Mouse (Mus musculus) gastrocnemius, postnatal 36 days (tissue): ENCODE data around the gene Nf1. TPM values are rescaled to one million over a fixed set of nuclear protein-coding genes. Genes with fewer than 3 reads are reported as not detected.
A peak's percentile ranks its signal among the peaks of the same experiment; 100 is the strongest.

ENCODE experiments used
- DNase-seq, 2 experiments: peaks; one replicate each; pipeline ENCODE4 v3.0.0; 2022
- intact Hi-C: fragments of 180-260 bp; cut with DNase I; formaldehyde crosslinking; loops from one replicate; pipeline ENCODE4 v1.15.1; 2025
- total RNA-seq, 2 experiments: library from RNA; stranded (reverse); gene quantifications; 2 replicates each; pipeline ENCODE4 v1.2.3; 2021

Nf1 gene
- total RNA-seq, 2 experiments from 2014 or later, result 16.4 to 17.1 TPM

DNA sequence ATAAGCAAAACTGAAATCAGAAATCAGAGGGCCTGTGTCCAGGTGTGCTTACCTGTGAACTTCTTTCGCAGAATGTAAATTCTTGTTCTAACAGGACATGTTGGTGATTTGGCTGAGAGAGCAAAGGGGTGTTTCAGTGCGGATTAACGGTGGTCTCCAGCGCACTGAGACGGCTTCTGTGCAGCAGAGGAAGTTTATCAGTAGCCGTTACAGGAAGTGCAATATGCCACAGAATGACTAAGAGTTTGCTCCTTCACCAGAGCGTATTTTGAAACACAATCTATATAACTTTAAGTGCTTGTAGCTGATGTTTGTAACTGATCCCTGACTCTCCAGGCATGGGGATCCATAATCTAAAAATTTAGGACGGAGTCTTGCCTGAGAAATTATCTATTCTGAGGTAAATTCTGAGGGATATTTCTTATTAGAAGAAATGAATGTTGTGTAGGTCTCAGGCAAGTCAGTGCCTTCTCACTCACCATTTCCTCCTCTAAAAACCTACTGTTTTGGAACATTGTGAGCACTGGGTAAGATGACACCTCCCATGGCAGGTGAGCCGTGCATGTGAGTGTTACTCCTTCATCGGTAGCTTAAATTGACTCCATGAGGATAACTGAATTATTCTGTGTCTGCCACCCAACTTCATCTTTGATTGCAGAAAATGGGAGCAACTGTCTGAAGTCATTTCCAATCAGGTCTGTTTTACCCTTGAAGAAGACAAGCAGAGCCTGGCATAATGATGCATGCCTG lies 184.2 kb downstream of the Nf1 start, which contains the start of gene Evi2b:
Evi2b (minus strand) TSS at position 203 of the 750 bp plus-strand sequence.
- no peak for DNase-seq

DNA sequence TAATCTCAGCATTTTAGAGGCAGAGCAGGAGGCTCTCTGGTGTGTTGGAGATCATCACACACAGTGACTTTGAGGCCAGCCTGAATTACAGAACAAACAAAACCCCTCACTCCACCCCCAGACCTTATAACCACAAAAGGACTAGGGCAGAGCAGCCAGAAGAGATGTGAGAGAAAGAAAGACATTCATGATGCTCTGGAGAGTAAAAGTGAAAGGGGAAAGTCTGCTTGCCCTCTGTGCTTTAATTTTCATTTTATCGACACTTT lies 184.8 kb downstream of the Nf1 start:
- intact Hi-C loops, result no loop called here

More for the DNA sequence above, 184.2 kb downstream of the Nf1 start, which contains the start of gene Evi2b:
- intact Hi-C loops, result no loop called here

GRCm38 (mm10) chr11:79526549-79526948 lies 187.1 kb downstream of the Nf1 start:
- intact Hi-C loops, result no loop called here
- DNase-seq, result no peak

More for the DNA sequence above, 184.8 kb downstream of the Nf1 start:
- no peak for DNase-seq

- intact Hi-C loops, result no loop called here
- peak; percentile 34 to 40 for DNase-seq
Measured at GRCm38 (mm10) chr11:79527015-79527738, 187.7 kb downstream of the Nf1 start.

DNA sequence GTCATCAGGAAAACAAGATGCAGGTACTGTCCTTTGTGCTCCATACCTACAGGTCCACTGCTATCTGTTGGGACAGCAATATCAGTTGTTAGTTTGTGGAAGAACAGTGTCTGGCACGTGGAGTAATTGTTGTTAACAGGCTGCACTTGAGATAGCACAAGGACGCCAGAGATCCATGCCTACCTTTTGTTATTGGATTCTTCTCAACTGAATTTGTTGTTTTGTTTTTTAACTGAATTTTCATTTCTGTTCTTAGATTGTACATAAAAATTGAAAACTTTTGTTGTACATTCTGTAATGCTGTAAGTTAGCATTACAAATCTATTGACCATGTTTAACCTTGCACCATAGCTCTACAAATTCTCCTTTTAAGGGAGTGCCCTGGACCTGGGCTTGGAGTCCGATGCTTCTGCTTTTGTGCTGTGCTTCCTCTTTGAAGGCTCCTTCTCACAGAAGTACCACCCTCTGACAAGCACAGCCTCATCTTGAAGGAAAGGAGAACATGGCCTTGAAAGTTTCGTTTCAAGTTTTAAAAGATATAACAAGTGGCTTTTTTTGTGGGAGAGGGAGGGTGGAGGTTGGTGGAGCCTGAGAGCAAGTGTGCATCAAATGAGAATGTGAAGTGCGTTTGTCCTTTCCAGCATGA lies 188.4 kb downstream of the Nf1 start:
- DNase-seq, result no peak
- intact Hi-C loops, result no loop called here

DNA sequence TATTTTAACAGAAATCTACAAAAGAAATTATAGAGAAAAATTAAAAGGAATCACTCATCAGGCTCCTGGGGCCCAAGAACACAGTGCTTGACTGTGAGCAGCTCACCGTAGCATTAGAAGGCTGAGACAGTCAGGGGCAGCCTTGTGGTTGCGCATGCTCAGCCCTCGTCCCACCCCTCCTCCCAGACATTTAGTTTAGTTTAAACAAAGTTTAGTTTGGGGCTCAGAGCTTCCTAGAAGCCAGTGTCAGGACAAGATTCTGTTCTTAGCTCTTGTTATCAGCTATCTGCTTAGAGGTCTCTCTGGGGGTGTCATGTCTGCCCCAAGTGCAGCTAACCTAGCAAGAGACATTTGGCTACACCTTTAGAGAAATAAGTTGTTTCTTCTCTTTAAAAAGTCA lies 189.1 kb downstream of the Nf1 start:
- DNase-seq, result no peak
- intact Hi-C loops, result no loop called here

- DNase-seq, result no peak
- intact Hi-C loops, result no loop called here
Measured at GRCm38 (mm10) chr11:79529226-79529625, 189.7 kb downstream of the Nf1 start.

- DNase-seq, result no peak
- intact Hi-C loops, result no loop called here
Measured at GRCm38 (mm10) chr11:79529736-79530135, 190.2 kb downstream of the Nf1 start.

GRCm38 (mm10) chr11:79530333-79530761 lies 190.9 kb downstream of the Nf1 start, which contains the start of the genes Evi2 and Evi2a:
Gene Evi2, minus strand, starts transcription at chr11:79530589.
Gene Evi2a, minus strand, starts transcription at chr11:79530609.
- intact Hi-C loops, result no loop called here
- DNase-seq, result no peak

DNA sequence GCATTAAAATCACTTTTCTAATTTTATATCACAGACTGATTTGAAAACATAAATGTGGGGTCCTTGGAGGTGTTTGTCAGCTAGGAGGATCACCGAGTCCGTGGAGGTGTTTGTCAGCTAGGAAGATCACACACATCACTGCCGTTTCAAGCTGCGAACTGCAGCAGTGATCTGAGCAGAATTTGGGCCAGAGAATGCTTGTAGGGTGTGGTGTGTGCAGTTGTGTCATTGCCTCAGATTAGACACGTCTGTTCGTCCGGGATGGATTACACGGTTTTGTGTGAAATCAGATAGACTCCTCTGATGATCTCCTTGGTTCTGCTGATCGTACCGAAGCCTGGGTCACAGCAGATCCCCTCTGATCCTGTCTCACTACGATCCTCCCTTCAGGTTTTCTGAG lies 191.3 kb downstream of the Nf1 start:
- DNase-seq, result no peak

DNA sequence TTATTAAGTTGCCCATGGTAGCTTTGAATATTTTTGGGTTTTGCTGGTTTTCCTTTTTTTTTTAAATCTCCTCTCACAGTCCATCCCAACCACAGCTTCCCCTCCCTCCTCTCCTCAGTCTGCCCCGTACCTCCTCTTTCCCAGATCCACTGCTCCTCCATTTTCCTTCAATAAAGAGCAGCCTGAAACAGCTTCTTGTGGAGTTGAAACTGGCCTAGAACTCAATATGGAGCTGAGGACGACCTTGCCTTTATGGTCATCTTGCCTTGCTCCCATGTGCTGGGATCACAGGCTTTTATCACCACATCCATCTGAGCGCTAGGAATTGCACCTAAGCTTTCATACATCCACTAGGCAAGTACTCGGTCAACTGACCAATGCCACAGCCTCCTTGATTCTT lies 192.0 kb downstream of the Nf1 start:
- no peak for DNase-seq
- intact Hi-C loops, result no loop called here

More for the DNA sequence above, 191.3 kb downstream of the Nf1 start:
- intact Hi-C loops, result no loop called here

DNA sequence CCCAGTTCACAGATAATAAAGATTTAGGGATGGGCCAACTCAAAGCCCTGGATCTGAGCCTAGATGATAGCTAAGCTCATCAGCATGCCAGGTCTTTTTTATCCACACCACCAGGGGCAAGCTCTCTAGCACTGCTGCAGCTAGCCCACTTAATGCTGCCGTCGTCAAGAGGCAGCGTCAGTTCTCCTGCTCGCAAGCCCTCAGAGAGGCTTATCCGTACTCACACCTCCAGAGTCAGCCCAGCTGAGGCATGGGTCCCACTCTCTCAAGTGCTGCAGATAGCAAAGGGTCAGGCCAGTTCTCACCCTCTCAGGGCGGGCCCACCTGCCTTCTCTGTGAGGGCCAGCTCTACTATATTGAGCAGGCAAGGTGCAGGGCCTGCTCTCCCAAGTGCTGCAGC lies 193.8 kb downstream of the Nf1 start:
- intact Hi-C loops, result no loop called here
- no peak for DNase-seq

GRCm38 (mm10) chr11:79533950-79534690 lies 194.6 kb downstream of the Nf1 start:
- intact Hi-C loops, result no loop called here
- peak in 1 of 2 experiments; percentile 24 for DNase-seq

DNA sequence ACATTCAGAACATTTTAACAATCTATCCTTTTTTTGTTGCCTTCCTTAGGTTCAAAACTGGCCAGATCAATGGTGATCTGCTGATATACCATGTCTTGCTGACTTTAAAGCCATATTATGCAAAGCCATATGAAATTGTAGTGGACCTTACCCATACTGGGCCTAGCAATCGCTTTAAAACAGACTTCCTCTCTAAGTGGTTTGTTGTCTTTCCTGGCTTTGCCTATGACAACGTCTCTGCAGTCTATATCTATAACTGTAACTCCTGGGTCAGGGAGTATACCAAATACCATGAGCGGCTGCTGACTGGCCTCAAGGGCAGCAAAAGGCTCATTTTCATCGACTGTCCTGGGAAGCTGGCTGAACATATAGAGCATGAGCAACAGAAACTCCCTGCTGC lies 196.1 kb downstream of the Nf1 start:
- no peak for DNase-seq
- intact Hi-C loops, result no loop called here

DNA sequence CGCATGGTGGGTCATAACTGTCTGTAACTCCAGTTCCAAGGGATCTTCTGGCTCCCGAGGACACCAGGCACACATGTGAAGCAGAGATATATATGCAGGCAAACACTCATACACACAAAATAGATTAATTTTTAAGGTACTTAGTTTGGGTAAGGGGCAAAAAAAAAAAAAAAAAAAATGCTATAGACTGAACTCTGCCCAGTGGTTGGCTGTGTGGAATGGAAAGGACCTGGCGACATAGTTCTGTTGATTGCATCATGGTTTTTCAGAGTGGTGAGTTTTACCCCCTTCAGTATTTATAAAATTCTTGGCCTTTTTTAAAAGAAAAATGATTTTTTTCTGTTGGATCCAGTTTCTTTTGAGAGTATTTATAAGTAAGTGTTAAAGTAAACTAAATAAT lies 196.8 kb downstream of the Nf1 start:
- intact Hi-C loops, result no loop called here
- no peak for DNase-seq

DNA sequence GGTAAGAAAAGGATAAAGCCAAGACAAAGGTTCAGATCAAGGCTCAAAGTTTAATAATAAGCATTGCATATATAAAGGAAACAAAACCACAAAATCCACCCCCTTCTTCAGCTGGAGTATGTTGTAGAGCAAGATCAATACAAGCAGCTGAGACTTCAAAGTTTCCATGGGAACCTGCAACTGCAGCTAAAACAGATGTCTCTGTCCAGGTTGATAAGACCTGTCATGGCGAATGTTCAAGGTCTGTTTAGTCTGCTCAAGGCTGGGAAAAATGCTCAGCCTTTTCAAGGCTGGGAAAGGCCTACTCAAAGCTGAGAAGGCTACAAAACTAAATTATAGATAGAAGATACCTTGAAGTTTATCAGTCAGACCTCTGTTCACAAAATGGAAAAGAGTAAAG lies 213.1 kb downstream of the Nf1 start:
- DNase-seq, result no peak
- intact Hi-C loops, result no loop called here

- DNase-seq, result no peak
- intact Hi-C loops, result no loop called here
Measured at GRCm38 (mm10) chr11:79560536-79560935, 221.0 kb downstream of the Nf1 start.

GRCm38 (mm10) chr11:79563493-79563892 lies 224.0 kb downstream of the Nf1 start:
- no peak for DNase-seq
- intact Hi-C loops, result no loop called here

GRCm38 (mm10) chr11:79566947-79567346 lies 227.5 kb downstream of the Nf1 start:
- intact Hi-C loops, result no loop called here
- no peak for DNase-seq

- intact Hi-C loops, result no loop called here
- no peak for DNase-seq
Measured at GRCm38 (mm10) chr11:79568197-79568911, 228.9 kb downstream of the Nf1 start.
